Mouse (Mus musculus) stomach, embryonic 15.5 days (tissue): ENCODE measurements at regions not wholly inside any gene's neighbourhood (a gene's known extent, or its start where the extent isn't known, plus 50 kb on each side); places are given as distances from the start of the nearest gene placed in this dataset. TPM values are rescaled to one million over a fixed set of nuclear protein-coding genes. Genes with fewer than 3 reads are reported as not detected.

ENCODE experiments used
- ATAC-seq: fragments of 200-750 bp; cut with Nextera tagmentation; 2 replicates; pipeline ENCODE4 v1.8.0; 2017; ENCODE audit warnings: low read depth, moderate number of reproducible peaks, moderate TSS enrichment; ENCODE audit not compliant: insufficient read depth, low FRiP score
- H3K27ac ChIP-seq: fragments of 300-500 bp; sonication (generic); 2 replicates; pipeline ENCODE4 v1.5.1; 2015; ENCODE audit warnings: mild to moderate bottlenecking, inconsistent platforms
- H3K27me3 ChIP-seq: fragments of 300-500 bp; sonication (generic); replicated peaks from 2 replicates; pipeline ENCODE4 v1.6.1; 2015; ENCODE audit warnings: inconsistent platforms
- H3K36me3 ChIP-seq: fragments of 300-500 bp; sonication (generic); 2 replicates; pipeline ENCODE4 v1.6.1; 2015; ENCODE audit warnings: inconsistent platforms
- H3K4me1 ChIP-seq: fragments of 300-500 bp; sonication (generic); 2 replicates; pipeline ENCODE4 v1.6.1; 2015; ENCODE audit warnings: inconsistent platforms
- H3K4me2 ChIP-seq: fragments of 300-500 bp; sonication (generic); 2 replicates; pipeline ENCODE4 v1.6.1; 2015; ENCODE audit warnings: mild to moderate bottlenecking, inconsistent platforms
- H3K4me3 ChIP-seq: fragments of 300-500 bp; sonication (generic); replicated peaks from 2 replicates; pipeline ENCODE4 v1.5.1; 2015; ENCODE audit warnings: inconsistent platforms
- H3K9ac ChIP-seq: fragments of 300-500 bp; sonication (generic); 2 replicates; pipeline ENCODE4 v1.6.1; 2015; ENCODE audit warnings: inconsistent platforms
- H3K9me3 ChIP-seq: fragments of 300-500 bp; sonication (generic); 2 replicates; pipeline ENCODE4 v1.6.1; 2016; ENCODE audit warnings: inconsistent platforms
- WGBS: fragments of 180-500 bp; shearing (Covaris S2); methylation state at CpG from one replicate; pipeline ENCODE4 v1.1.7; 2015; 5-methylcytosine and 5-hydroxymethylcytosine counted together
- microRNA counts: library from miRNA; unstranded; fragments of <30 nt; microRNA quantifications from one replicate; lab custom pipeline; 2016
- microRNA-seq: library from miRNA; unstranded; fragments of <30 nt; microRNA quantifications from one replicate; pipeline ENCODE4, GENCODE M21; 2016

- Histone ChIP-seq H3K27me3 (no peaks in the 10 kb centered on the region), H3K9me3 (no peaks in the 10 kb centered on the region), H3K36me3 (no peaks in the 10 kb centered on the region), H3K4me1 (no peaks in the 10 kb centered on the region), H3K9ac (no peak overlapping the region), H3K4me2 (no peak overlapping the region), H3K27ac (no peak overlapping the region), H3K4me3 (no peak overlapping the region)
- ATAC-seq = no peak
- 70% methylated on average over 1 of the region's 1 CpGs for WGBS
Observed at GRCm38 (mm10) chr7:61851949-61852348, 494.4 kb upstream of the Ndn start.

DNA sequence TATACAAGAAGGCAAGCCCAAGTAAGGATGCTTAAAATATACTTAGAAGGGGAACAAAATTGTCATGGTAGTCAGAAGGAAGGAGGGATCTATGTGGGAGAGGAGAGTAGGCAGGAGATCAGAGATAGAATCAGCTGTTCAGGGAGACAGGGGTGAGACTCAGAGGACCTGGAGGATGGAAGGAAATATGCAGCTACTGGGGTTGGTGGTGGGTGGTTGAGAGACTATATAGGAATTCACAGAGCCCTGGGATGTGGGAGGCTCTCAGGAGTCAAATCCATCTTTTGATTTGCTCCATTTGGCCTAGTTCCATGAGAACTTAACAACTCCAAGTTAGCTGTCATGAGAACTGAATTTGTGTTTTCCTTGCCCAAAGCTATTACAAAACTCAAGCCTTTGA lies 481.9 kb upstream of the Ndn start:
- Histone ChIP-seq H3K9me3 (no peaks in the 10 kb centered on the region), H3K4me3 (no peak overlapping the region), H3K4me2 (no peak overlapping the region), H3K36me3 (no peaks in the 10 kb centered on the region), H3K4me1 (no peaks in the 10 kb centered on the region), H3K27me3 (no peaks in the 10 kb centered on the region), H3K27ac (no peak overlapping the region), H3K9ac (no peak overlapping the region)
- ATAC-seq = no peak

- Histone ChIP-seq H3K9ac (no peak overlapping the region), H3K4me1 (no peaks in the 10 kb centered on the region), H3K9me3 (no peaks in the 10 kb centered on the region), H3K36me3 (no peaks in the 10 kb centered on the region), H3K27me3 (no peaks in the 10 kb centered on the region), H3K4me3 (no peak overlapping the region), H3K27ac (no peak overlapping the region), H3K4me2 (no peak overlapping the region)
- ATAC-seq = no peak
- 80% methylated on average over 2 of the region's 2 CpGs for WGBS
Observed at GRCm38 (mm10) chr7:61866376-61866775, 480.0 kb upstream of the Ndn start.

DNA sequence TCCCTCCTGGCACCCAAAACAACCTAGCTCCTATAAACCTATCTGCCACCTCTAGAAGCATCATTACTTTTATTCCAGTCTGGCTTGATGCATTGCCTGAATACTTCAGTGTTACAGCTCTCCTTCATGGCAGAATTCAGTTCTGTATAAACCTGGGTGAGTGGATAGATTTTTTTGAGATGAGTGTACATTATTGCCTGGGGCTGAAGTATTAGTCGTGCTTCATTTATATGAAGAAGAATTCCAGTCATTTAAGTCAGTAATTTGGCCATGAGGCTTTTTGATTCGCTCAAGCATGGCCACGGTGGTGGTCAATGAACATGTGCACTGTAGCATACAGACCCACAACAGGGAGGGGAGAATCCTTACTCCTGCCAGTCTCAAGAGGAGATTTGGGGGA lies 470.1 kb upstream of the Ndn start:
- Histone ChIP-seq H3K27me3 (no peaks in the 10 kb centered on the region), H3K27ac (no peak overlapping the region), H3K4me1 (no peaks in the 10 kb centered on the region), H3K4me3 (no peak overlapping the region), H3K36me3 (no peaks in the 10 kb centered on the region), H3K4me2 (no peak overlapping the region), H3K9ac (no peak overlapping the region), H3K9me3 (no peaks in the 10 kb centered on the region)
- WGBS = 82% methylated on average over 3 of the region's 3 CpGs
- ATAC-seq = no peak

- H3K27me3 ChIP-seq = no peaks in the 10 kb centered on the region
- H3K4me1 ChIP-seq = no peaks in the 10 kb centered on the region
- no peak overlapping the region for H3K27ac ChIP-seq
- H3K4me3 ChIP-seq = no peak overlapping the region
- H3K9me3 ChIP-seq = no peaks in the 10 kb centered on the region
- no peak overlapping the region for H3K9ac ChIP-seq
- H3K4me2 ChIP-seq = no peak overlapping the region
- WGBS = 58% methylated on average over 2 of the region's 2 CpGs
- no peak for ATAC-seq
- H3K36me3 ChIP-seq = no peaks in the 10 kb centered on the region
Observed at GRCm38 (mm10) chr7:61877311-61878065, 468.9 kb upstream of the Ndn start.

DNA sequence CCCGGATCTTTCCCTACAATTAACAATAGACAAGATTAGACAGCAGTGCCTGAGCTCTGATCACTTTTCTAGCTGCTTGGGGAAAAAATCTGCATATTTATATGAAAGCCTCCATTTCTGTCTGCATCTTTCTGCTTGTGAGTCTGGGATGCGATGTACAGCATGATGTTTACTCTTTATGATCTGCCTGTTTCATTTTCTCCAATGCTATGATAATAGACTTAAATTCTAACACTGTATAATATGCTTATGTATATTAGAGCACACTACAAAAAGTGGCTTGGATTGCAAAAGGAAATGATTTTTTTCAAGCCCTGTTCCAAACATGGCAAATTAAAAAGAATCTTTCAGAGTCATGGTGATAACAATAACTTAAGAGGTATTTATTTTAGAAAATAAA lies 468.3 kb upstream of the Ndn start:
- no peak overlapping the region for H3K9ac ChIP-seq
- H3K4me3 ChIP-seq = no peak overlapping the region
- no peak for ATAC-seq
- WGBS = 51% methylated on average over 2 of the region's 2 CpGs
- H3K27me3 ChIP-seq = no peaks in the 10 kb centered on the region
- H3K4me2 ChIP-seq = no peak overlapping the region
- no peak overlapping the region for H3K27ac ChIP-seq
- H3K9me3 ChIP-seq = no peaks in the 10 kb centered on the region
- H3K36me3 ChIP-seq = no peaks in the 10 kb centered on the region
- no peaks in the 10 kb centered on the region for H3K4me1 ChIP-seq

- Histone ChIP-seq H3K9ac (no peak overlapping the region), H3K36me3 (no peaks in the 10 kb centered on the region), H3K27ac (no peak overlapping the region), H3K27me3 (no peaks in the 10 kb centered on the region), H3K9me3 (no peaks in the 10 kb centered on the region), H3K4me3 (no peak overlapping the region), H3K4me1 (no peaks in the 10 kb centered on the region), H3K4me2 (no peak overlapping the region)
- ATAC-seq = no peak
Observed at GRCm38 (mm10) chr7:61878585-61878984, 467.8 kb upstream of the Ndn start.

MicroRNA genes in the stretch of these regions (microRNA counts, 519-probe panel; counts per million panel counts)
- microRNA mmu-miR-344 (lab: Ali Mortazavi, UCI) = not detected

Small RNA genes lying in the stretch of these regions (microRNA-seq; reads per million reads assigned to microRNA genes)
- not detected for gene Gm22466
- not detected for gene Gm23490
- 1.7 reads per million for gene Gm23873
- gene Gm23917 = not detected
- not detected for gene Gm23962
- not detected for gene Gm25533
- not detected for gene Mir344
- gene Mir344b = 0.77 reads per million
- gene Mir344c = not detected
- not detected for gene Mir344d-1
- not detected for gene Mir344d-2
- gene Mir344d-3 = not detected
- gene Mir344e = 1.5 reads per million
- not detected for gene Mir344h-1
- gene Mir344h-2 = not detected
